Mouse (Mus musculus): Measurements from ENCODE around the gene 2700049A03Rik. TPM values are rescaled to one million over a fixed set of nuclear protein-coding genes. Genes with fewer than 3 reads are reported as not detected.

Gene 2700049A03Rik
- total and polyA plus RNA-seq, 3 experiments = 7.7 to 10.0 (median 9.4) TPM

DNA sequence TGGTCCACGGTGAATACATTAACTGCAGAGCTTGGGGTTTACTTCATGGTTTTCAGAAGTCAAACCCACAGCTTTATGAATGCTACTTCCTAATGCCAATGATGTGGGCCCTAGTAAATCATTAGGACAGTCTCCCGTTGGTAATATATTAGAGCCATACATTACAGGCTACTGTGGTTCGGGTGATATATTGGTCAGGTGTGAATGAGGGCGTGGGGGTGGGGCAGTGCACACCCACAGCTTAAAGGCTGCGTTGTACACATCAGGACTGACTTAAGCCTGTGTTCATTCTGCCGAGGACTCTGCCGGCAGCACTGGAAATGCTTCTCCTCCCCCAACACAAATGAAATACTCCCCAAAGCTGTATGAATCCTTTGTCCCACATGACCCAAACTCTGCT, 118.1 kb downstream of the 2700049A03Rik start:
- Histone ChIP-seq H3K27me3 (replicated peaks) (no peaks in the 10 kb centered on the region), H3K79me2 (replicated peaks; ENCODE audit: control insufficient read depth, extremely low read depth, insufficient read depth, poor library complexity, severe bottlenecking) (no peaks in the 10 kb centered on the region), H3K4me2 (ENCODE audit: insufficient read depth, low read depth, poor library complexity, severe bottlenecking) (no peak overlapping the region), H3K36me3 (replicated peaks in 1 of 2; ENCODE audit: control insufficient read depth in 1 of 2, insufficient read depth in 1 of 2, low read length in 1 of 2) (no peaks in the 10 kb centered on the region), H3K27ac (ENCODE audit: insufficient read depth, low read depth) (no peak overlapping the region), H3K4me3 (replicated peaks in 1 of 3; ENCODE audit: low read depth in 2 of 3, low read length in 2 of 3, poor library complexity in 1 of 3) (no peak overlapping the region), H3K9me3 (replicated peaks; ENCODE audit: low read length) (no peaks in the 10 kb centered on the region), H3K9ac (ENCODE audit: insufficient read depth, low read depth) (no peak overlapping the region), H3K4me1 (ENCODE audit: control insufficient read depth in 1 of 2, insufficient read depth in 2 of 2) (no peaks in the 10 kb centered on the region)
- in situ Hi-C loops (cut with MboI; ENCODE audit: low pct_ligation_motif_present, low pct_unique_long_range_greater_than_20kb, low sequenced_read_pairs) (no loop called here), dilution Hi-C loops (cut with MboI; ENCODE audit: extremely low pct_ligation_motif_present, extremely low pct_unique_long_range_greater_than_20kb, low sequenced_read_pairs) (no loop called here)
- TF ChIP-seq ELF1 (IDR thresholded peaks at IDR 0.05; ENCODE audit: low read depth, low read length) = no peak
- no peak for TF ChIP-seq EP300 (IDR thresholded peaks at IDR 0.05; ENCODE audit: low read length)
- no peak for TF ChIP-seq MAZ (IDR thresholded peaks at IDR 0.05; ENCODE audit: low read depth, low read length)
- no peak for TF ChIP-seq POLR2AphosphoS2 (IDR thresholded peaks at IDR 0.05; ENCODE audit: low read depth, low read length)
- TF ChIP-seq MYC (IDR thresholded peaks at IDR 0.05; ENCODE audit: low read depth, low read length) = no peak
- TF ChIP-seq SMC3 (IDR thresholded peaks at IDR 0.05; ENCODE audit: low read depth, low read length) = no peak
- no peak for TF ChIP-seq TCF12 (IDR thresholded peaks at IDR 0.05; ENCODE audit: low read depth, low read length)
- TF ChIP-seq HCFC1 (IDR thresholded peaks at IDR 0.05; ENCODE audit: low read depth, low read length) = no peak
- no peak for TF ChIP-seq RCOR1 (conservative IDR thresholded peaks at IDR 0.05; ENCODE audit: low read depth, low read length)
- no peak for TF ChIP-seq MAFK (IDR thresholded peaks at IDR 0.05; ENCODE audit: insufficient replicate concordance, low read length)
- DNase-seq (ENCODE audit: extremely low read depth) = no peak

DNA sequence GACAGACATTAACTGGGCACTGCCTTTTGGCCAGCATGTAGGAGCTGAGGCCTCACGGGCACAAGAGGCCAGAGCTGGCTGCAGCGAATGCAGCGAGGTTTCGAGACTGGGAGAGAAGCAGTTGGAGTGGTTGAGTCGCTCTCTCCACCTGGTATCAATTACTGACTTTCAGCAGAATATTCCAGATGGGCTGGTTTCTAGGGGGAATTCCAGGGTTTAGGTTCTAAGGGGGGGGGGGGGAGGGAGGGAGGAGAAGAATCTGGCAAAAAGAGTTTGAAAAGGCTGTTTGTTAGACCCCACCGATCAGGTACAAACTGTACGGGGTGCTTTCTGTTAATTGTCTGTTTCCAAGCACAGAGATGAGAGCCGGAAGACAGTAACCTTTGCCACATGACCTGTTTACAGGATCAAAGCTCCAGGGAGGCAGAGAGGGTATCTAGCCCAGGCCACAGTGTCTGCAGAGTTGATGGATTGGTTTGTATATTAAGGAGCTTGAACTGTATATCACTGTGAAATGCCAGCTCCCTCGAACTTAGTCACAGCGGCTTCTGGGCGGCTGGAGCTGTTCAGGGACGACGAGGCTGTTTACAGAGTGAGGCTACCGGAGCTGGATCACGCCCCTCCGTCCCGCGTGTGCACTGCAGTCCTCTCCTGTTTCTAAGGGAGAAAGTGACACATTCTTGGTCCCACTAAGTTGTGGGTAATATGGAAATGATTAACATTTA, 121.7 kb downstream of the 2700049A03Rik start:
- TF ChIP-seq POLR2A (IDR thresholded peaks at IDR 0.05; ENCODE audit: low read depth, low read length) (no peak), CTCF (conservative IDR thresholded peaks at IDR 0.05 in 1 of 2, IDR thresholded peaks at IDR 0.05 in 1 of 2; ENCODE audit: low read depth in 2 of 2, low read length in 2 of 2) (no peak), E2F4 (IDR thresholded peaks at IDR 0.05; ENCODE audit: insufficient replicate concordance, low read depth, low read length) (no peak), JUN (IDR thresholded peaks at IDR 0.05; ENCODE audit: insufficient read depth, low read depth, low read length) (no peak), ELF1 (IDR thresholded peaks at IDR 0.05; ENCODE audit: low read depth, low read length) (no peak), NRF1 (IDR thresholded peaks at IDR 0.05; ENCODE audit: low read depth, low read length) (no peak), CHD1 (IDR thresholded peaks at IDR 0.05; ENCODE audit: low read depth, low read length) (no peak), MYC (IDR thresholded peaks at IDR 0.05; ENCODE audit: low read depth, low read length) (no peak), ZNF384 (IDR thresholded peaks at IDR 0.05; ENCODE audit: low read depth, low read length) (no peak), RAD21 (IDR thresholded peaks at IDR 0.05; ENCODE audit: low read depth, low read length) (no peak), ZC3H11A (IDR thresholded peaks at IDR 0.05; ENCODE audit: low read depth, low read length) (no peak), IRF4 (IDR thresholded peaks at IDR 0.05; ENCODE audit: low read depth, low read length) (no peak)
- in situ Hi-C loops (cut with MboI; ENCODE audit: low pct_ligation_motif_present, low pct_unique_long_range_greater_than_20kb, low sequenced_read_pairs) = no loop called here
- Histone ChIP-seq H3K4me2 (ENCODE audit: insufficient read depth, low read depth, poor library complexity, severe bottlenecking) (no peak overlapping the region), H3K4me3 (replicated peaks in 1 of 3; ENCODE audit: low read depth in 2 of 3, low read length in 2 of 3, poor library complexity in 1 of 3) (no peak overlapping the region), H3K4me1 (ENCODE audit: control insufficient read depth in 1 of 2, insufficient read depth in 2 of 2) (no peaks in the 10 kb centered on the region), H3K27me3 (replicated peaks) (no peaks in the 10 kb centered on the region), H3K9ac (ENCODE audit: insufficient read depth, low read depth) (no peak overlapping the region), H3K27ac (ENCODE audit: insufficient read depth, low read depth) (no peak overlapping the region), H3K79me2 (replicated peaks; ENCODE audit: control insufficient read depth, extremely low read depth, insufficient read depth, poor library complexity, severe bottlenecking) (no peaks in the 10 kb centered on the region), H3K9me3 (replicated peaks; ENCODE audit: low read length) (peaks cover 3% of the 10 kb centered on the region), H3K36me3 (replicated peaks in 1 of 2; ENCODE audit: control insufficient read depth in 1 of 2, insufficient read depth in 1 of 2, low read length in 1 of 2) (no peaks in the 10 kb centered on the region)
- no peak for DNase-seq (ENCODE audit: extremely low read depth)
- dilution Hi-C loops (cut with MboI; ENCODE audit: extremely low pct_ligation_motif_present, extremely low pct_unique_long_range_greater_than_20kb, low sequenced_read_pairs) = no loop called here
